Mouse (Mus musculus): ENCODE results near the gene Pgs1. TPM values are rescaled to one million over a fixed set of nuclear protein-coding genes. Genes with fewer than 3 reads are reported as not detected.
A peak's percentile ranks its signal among the peaks of the same experiment; 100 is the strongest.

Pgs1 gene
- polyA plus RNA-seq, 1 experiment: 89.1 TPM

- TF ChIP-seq CTCF (IDR thresholded peaks at IDR 0.05; ENCODE audit: borderline replicate concordance, control insufficient read depth, extremely low read depth, insufficient read depth, low read length, poor library complexity) (no peak), POLR2A (IDR thresholded peaks at IDR 0.05; ENCODE audit: control insufficient read depth, extremely low read depth, insufficient read depth, low read length, poor library complexity) (no peak)
- Histone ChIP-seq H3K36me3 (ENCODE audit: control insufficient read depth, insufficient read depth, low read length) (no peaks in the 10 kb centered on the region), H3K27ac (ENCODE audit: control insufficient read depth, insufficient read depth, low read length) (peak overlapping the region; percentile 58)
Measured at GRCm38 (mm10) chr11:117954819-117955218, 31.3 kb upstream of the Pgs1 start.

GRCm38 (mm10) chr11:117955621-117956020 lies 30.5 kb upstream of the Pgs1 start:
- TF ChIP-seq CTCF (IDR thresholded peaks at IDR 0.05; ENCODE audit: borderline replicate concordance, control insufficient read depth, extremely low read depth, insufficient read depth, low read length, poor library complexity) (no peak), POLR2A (IDR thresholded peaks at IDR 0.05; ENCODE audit: control insufficient read depth, extremely low read depth, insufficient read depth, low read length, poor library complexity) (no peak)
- Histone ChIP-seq H3K27ac (ENCODE audit: control insufficient read depth, insufficient read depth, low read length) (no peak overlapping the region), H3K27me3 (ENCODE audit: control insufficient read depth, insufficient read depth, low read length) (no peaks in the 10 kb centered on the region), H3K4me1 (replicated peaks; ENCODE audit: control insufficient read depth, insufficient read depth, low read length) (peaks cover 72% of the 10 kb centered on the region), H3K4me3 (ENCODE audit: control insufficient read depth, insufficient read depth, low read length) (no peak overlapping the region), H3K36me3 (ENCODE audit: control insufficient read depth, insufficient read depth, low read length) (no peaks in the 10 kb centered on the region)
- 87% methylated on average over 13 of the region's 13 CpGs for WGBS
- no peak for DNase-seq

More at GRCm38 (mm10) chr11:117954819-117955218, 31.3 kb upstream of the Pgs1 start:
- no peak for DNase-seq
- Histone ChIP-seq H3K4me1 (replicated peaks; ENCODE audit: control insufficient read depth, insufficient read depth, low read length) (peaks cover 70% of the 10 kb centered on the region), H3K4me3 (ENCODE audit: control insufficient read depth, insufficient read depth, low read length) (no peak overlapping the region), H3K27me3 (ENCODE audit: control insufficient read depth, insufficient read depth, low read length) (no peaks in the 10 kb centered on the region)
- WGBS: 64% methylated on average over 9 of the region's 9 CpGs

- Histone ChIP-seq H3K36me3 (ENCODE audit: control insufficient read depth, insufficient read depth, low read length) (no peaks in the 10 kb centered on the region), H3K27me3 (ENCODE audit: control insufficient read depth, insufficient read depth, low read length) (no peaks in the 10 kb centered on the region), H3K27ac (ENCODE audit: control insufficient read depth, insufficient read depth, low read length) (no peak overlapping the region), H3K4me1 (replicated peaks; ENCODE audit: control insufficient read depth, insufficient read depth, low read length) (peaks cover 56% of the 10 kb centered on the region), H3K4me3 (ENCODE audit: control insufficient read depth, insufficient read depth, low read length) (no peak overlapping the region)
- 60% methylated on average over 7 of the region's 7 CpGs for WGBS
- TF ChIP-seq CTCF (IDR thresholded peaks at IDR 0.05; ENCODE audit: borderline replicate concordance, control insufficient read depth, extremely low read depth, insufficient read depth, low read length, poor library complexity) (no peak), POLR2A (IDR thresholded peaks at IDR 0.05; ENCODE audit: control insufficient read depth, extremely low read depth, insufficient read depth, low read length, poor library complexity) (no peak)
- DNase-seq: no peak
Measured at GRCm38 (mm10) chr11:117958197-117958596, 27.9 kb upstream of the Pgs1 start.

- H3K36me3 ChIP-seq (ENCODE audit: control insufficient read depth, insufficient read depth, low read length): no peaks in the 10 kb centered on the region
- TF ChIP-seq POLR2A (IDR thresholded peaks at IDR 0.05; ENCODE audit: control insufficient read depth, extremely low read depth, insufficient read depth, low read length, poor library complexity): no peak
- TF ChIP-seq CTCF (IDR thresholded peaks at IDR 0.05; ENCODE audit: borderline replicate concordance, control insufficient read depth, extremely low read depth, insufficient read depth, low read length, poor library complexity): no peak
- no peaks in the 10 kb centered on the region for H3K27me3 ChIP-seq (ENCODE audit: control insufficient read depth, insufficient read depth, low read length)
- H3K4me3 ChIP-seq (ENCODE audit: control insufficient read depth, insufficient read depth, low read length): no peak overlapping the region
- H3K27ac ChIP-seq (ENCODE audit: control insufficient read depth, insufficient read depth, low read length): no peak overlapping the region
- 92% methylated on average over 4 of the region's 4 CpGs for WGBS
- no peak for DNase-seq
- peaks cover 57% of the 10 kb centered on the region for H3K4me1 ChIP-seq (replicated peaks; ENCODE audit: control insufficient read depth, insufficient read depth, low read length)
Measured at GRCm38 (mm10) chr11:117959166-117959565, 26.9 kb upstream of the Pgs1 start.

- Histone ChIP-seq H3K27me3 (ENCODE audit: control insufficient read depth, insufficient read depth, low read length) (no peaks in the 10 kb centered on the region), H3K4me3 (ENCODE audit: control insufficient read depth, insufficient read depth, low read length) (no peak overlapping the region), H3K36me3 (ENCODE audit: control insufficient read depth, insufficient read depth, low read length) (no peaks in the 10 kb centered on the region), H3K27ac (ENCODE audit: control insufficient read depth, insufficient read depth, low read length) (no peak overlapping the region), H3K4me1 (replicated peaks; ENCODE audit: control insufficient read depth, insufficient read depth, low read length) (peaks cover 57% of the 10 kb centered on the region)
- no peak for DNase-seq
- TF ChIP-seq POLR2A (IDR thresholded peaks at IDR 0.05; ENCODE audit: control insufficient read depth, extremely low read depth, insufficient read depth, low read length, poor library complexity): no peak
- no peak; the same call in 1 of the 2 replicates for TF ChIP-seq CTCF (IDR thresholded peaks at IDR 0.05; ENCODE audit: borderline replicate concordance, control insufficient read depth, extremely low read depth, insufficient read depth, low read length, poor library complexity)
- 7% methylated on average over 17 of the region's 17 CpGs for WGBS
Measured at GRCm38 (mm10) chr11:117959741-117960381, 26.2 kb upstream of the Pgs1 start.

- Histone ChIP-seq H3K4me1 (replicated peaks; ENCODE audit: control insufficient read depth, insufficient read depth, low read length) (peaks cover 57% of the 10 kb centered on the region), H3K4me3 (ENCODE audit: control insufficient read depth, insufficient read depth, low read length) (no peak overlapping the region), H3K27ac (ENCODE audit: control insufficient read depth, insufficient read depth, low read length) (no peak overlapping the region), H3K27me3 (ENCODE audit: control insufficient read depth, insufficient read depth, low read length) (no peaks in the 10 kb centered on the region), H3K36me3 (ENCODE audit: control insufficient read depth, insufficient read depth, low read length) (no peaks in the 10 kb centered on the region)
- no peak for DNase-seq
- TF ChIP-seq CTCF (IDR thresholded peaks at IDR 0.05; ENCODE audit: borderline replicate concordance, control insufficient read depth, extremely low read depth, insufficient read depth, low read length, poor library complexity) (no peak), POLR2A (IDR thresholded peaks at IDR 0.05; ENCODE audit: control insufficient read depth, extremely low read depth, insufficient read depth, low read length, poor library complexity) (no peak)
Measured at GRCm38 (mm10) chr11:117960601-117961000, 25.5 kb upstream of the Pgs1 start.

All from thymus, adult 2 months (tissue).